Mouse (Mus musculus): ENCODE measurements around the gene Exosc5.

DNA sequence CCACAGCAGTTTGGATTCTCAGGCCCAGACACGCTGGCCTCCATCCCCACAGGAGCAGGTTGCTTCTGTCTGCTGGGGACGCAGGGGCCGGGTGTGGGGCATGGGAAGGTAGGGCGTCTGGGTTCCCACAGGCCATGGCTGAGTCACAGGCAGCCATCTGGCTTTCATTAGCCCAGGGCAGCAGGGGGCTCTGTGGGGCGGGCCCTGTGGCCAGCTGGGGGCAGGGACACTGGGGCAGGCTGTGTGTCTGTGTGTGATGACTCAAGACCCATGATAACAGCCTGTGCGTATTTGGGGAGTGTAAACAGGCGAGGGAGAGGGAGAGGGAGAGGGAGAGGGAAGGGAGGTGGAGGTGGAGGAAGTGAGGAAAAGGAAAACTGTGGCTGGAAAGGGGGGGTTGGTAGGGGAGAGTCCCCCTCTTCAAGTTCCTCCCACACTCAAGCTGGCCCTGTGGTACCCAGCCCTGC is 52.8 kb downstream of the Exosc5 start:
- TF ChIP-seq POLR2A (IDR thresholded peaks at IDR 0.05; ENCODE audit: low read depth, low read length) (no peak), CTCF (IDR thresholded peaks at IDR 0.05; ENCODE audit: extremely low read depth, insufficient read length, insufficient replicate concordance, low read depth, low read length) (no peak)
